Mouse (Mus musculus): ENCODE measurements around the gene Ptprd. TPM values are rescaled to one million over a fixed set of nuclear protein-coding genes. Genes with fewer than 3 reads are reported as not detected.

Gene Ptprd
- polyA plus RNA-seq, 1 experiment from 2014 or later, result 14.0 TPM

DNA sequence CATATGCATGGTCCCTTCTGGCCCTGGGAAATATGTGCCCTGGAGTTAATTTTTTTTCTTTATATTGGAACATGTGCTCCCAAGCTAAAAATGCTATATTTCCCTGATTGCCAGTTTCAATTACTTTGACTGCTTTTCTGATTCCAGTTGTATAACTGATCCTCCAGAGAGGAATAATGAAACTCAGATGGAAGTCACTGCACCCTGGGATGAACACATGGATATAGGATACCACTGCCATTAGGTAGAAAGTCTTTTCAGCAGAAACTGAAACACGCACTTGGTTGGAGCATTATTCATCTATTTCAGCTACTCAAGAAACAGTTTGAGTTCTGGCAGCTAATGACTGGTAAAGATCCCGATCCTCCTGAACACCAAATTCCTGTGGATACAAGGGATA, 2211.5 kb downstream of the Ptprd start:
- no peak for ATAC-seq (replicated peaks; ENCODE audit: insufficient number of reproducible peaks, low FRiP score, low TSS enrichment)
- Histone ChIP-seq H3K4me3 (ENCODE audit: low read depth, low read length) (no peak overlapping the region), H3K9ac (ENCODE audit: low read depth, low read length) (no peak overlapping the region), H3K27ac (ENCODE audit: low read depth, low read length) (no peak overlapping the region), H3K4me1 (ENCODE audit: control insufficient read depth, insufficient read depth, low read length) (no peaks in the 10 kb centered on the region), H3K9me3 (replicated peaks; ENCODE audit: control insufficient read depth, low read length) (no peaks in the 10 kb centered on the region), H3K4me2 (no peak overlapping the region), H3K36me3 (ENCODE audit: control insufficient read depth, insufficient read depth, low read length) (no peaks in the 10 kb centered on the region), H3K27me3 (ENCODE audit: control insufficient read depth, insufficient read depth, low read length) (no peaks in the 10 kb centered on the region)
- 75% methylated on average over 2 of the region's 2 CpGs for WGBS (ENCODE audit: insufficient replicate concordance)

DNA sequence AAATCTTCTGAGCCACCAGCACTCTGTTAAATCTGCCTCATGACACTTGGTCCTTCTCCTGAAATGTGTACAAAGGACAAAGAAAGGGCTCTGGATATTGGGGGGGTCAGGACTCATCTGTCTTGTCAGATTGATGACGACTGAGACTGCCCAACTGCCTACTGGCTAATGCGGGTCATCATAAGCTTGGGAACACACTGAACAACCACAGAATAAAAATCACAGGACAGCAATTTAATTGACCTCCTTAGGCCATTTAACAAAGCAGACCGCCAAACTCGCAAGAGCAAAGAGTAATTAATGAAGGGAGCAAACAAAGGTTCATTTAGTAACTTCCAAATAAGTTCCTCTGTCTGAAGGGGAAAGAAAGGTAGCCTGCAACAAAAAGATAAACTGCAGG, 2215.9 kb downstream of the Ptprd start:
- H3K27me3 ChIP-seq (ENCODE audit: control insufficient read depth, insufficient read depth, low read length), result no peaks in the 10 kb centered on the region
- H3K4me1 ChIP-seq (ENCODE audit: control insufficient read depth, insufficient read depth, low read length), result no peaks in the 10 kb centered on the region
- H3K27ac ChIP-seq (ENCODE audit: low read depth, low read length), result no peak overlapping the region
- no peak overlapping the region for H3K9ac ChIP-seq (ENCODE audit: low read depth, low read length)
- H3K36me3 ChIP-seq (ENCODE audit: control insufficient read depth, insufficient read depth, low read length), result no peaks in the 10 kb centered on the region
- no peak for ATAC-seq (replicated peaks; ENCODE audit: insufficient number of reproducible peaks, low FRiP score, low TSS enrichment)
- 75% methylated on average over 4 of the region's 4 CpGs for WGBS (ENCODE audit: insufficient replicate concordance)
- H3K4me2 ChIP-seq, result no peak overlapping the region
- no peaks in the 10 kb centered on the region for H3K9me3 ChIP-seq (replicated peaks; ENCODE audit: control insufficient read depth, low read length)
- no peak overlapping the region for H3K4me3 ChIP-seq (ENCODE audit: low read depth, low read length)

DNA sequence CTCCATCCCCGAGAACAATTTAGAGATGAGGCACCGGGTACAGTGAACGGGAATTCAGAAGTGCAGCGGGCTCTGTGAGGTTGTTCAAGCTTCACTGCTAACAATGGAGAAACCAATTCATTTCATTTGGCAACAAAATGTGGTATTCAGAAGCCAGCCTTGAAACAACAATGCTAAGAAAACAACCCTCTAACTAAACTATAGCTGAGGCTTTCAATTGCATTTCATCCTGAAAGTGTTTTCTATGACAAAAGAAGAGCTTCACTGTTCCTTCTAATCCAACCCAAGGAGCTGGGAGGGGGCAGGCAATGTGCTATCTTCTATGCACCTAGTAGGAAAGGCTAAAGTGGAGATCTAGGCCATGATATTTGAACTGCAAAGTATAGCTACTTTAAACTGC, 2217.2 kb downstream of the Ptprd start:
- Histone ChIP-seq H3K9ac (ENCODE audit: low read depth, low read length) (no peak overlapping the region), H3K4me1 (ENCODE audit: control insufficient read depth, insufficient read depth, low read length) (no peaks in the 10 kb centered on the region), H3K4me2 (no peak overlapping the region), H3K27ac (ENCODE audit: low read depth, low read length) (no peak overlapping the region), H3K9me3 (replicated peaks; ENCODE audit: control insufficient read depth, low read length) (no peaks in the 10 kb centered on the region), H3K27me3 (ENCODE audit: control insufficient read depth, insufficient read depth, low read length) (no peaks in the 10 kb centered on the region), H3K36me3 (ENCODE audit: control insufficient read depth, insufficient read depth, low read length) (no peaks in the 10 kb centered on the region), H3K4me3 (ENCODE audit: low read depth, low read length) (no peak overlapping the region)
- ATAC-seq (replicated peaks; ENCODE audit: insufficient number of reproducible peaks, low FRiP score, low TSS enrichment), result no peak
- WGBS (ENCODE audit: insufficient replicate concordance), result 82% methylated on average over 4 of the region's 4 CpGs

DNA sequence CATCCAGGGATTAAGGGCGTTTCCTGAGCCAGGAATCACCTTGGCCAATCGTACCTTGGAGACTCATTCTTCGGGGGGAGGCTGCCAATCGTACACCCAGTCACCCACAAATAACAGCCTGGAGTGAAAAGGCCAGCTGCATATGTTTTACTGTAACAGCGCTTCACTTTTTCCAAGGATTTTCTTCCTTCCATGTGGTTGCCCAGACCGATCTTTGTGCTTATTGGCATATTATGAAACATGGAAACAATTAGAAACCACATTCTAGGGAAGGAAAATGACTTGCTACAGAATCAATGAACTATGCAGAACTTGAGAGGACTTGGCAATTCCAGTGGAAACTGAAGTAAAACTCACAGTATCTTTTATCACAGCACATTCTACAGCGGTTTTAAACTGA, 2218.7 kb downstream of the Ptprd start:
- Histone ChIP-seq H3K9me3 (replicated peaks; ENCODE audit: control insufficient read depth, low read length) (no peaks in the 10 kb centered on the region), H3K4me1 (ENCODE audit: control insufficient read depth, insufficient read depth, low read length) (no peaks in the 10 kb centered on the region), H3K4me2 (no peak overlapping the region), H3K36me3 (ENCODE audit: control insufficient read depth, insufficient read depth, low read length) (no peaks in the 10 kb centered on the region), H3K27ac (ENCODE audit: low read depth, low read length) (no peak overlapping the region), H3K9ac (ENCODE audit: low read depth, low read length) (no peak overlapping the region), H3K4me3 (ENCODE audit: low read depth, low read length) (no peak overlapping the region), H3K27me3 (ENCODE audit: control insufficient read depth, insufficient read depth, low read length) (no peaks in the 10 kb centered on the region)
- 85% methylated on average over 7 of the region's 7 CpGs for WGBS (ENCODE audit: insufficient replicate concordance)
- ATAC-seq (replicated peaks; ENCODE audit: insufficient number of reproducible peaks, low FRiP score, low TSS enrichment), result no peak

DNA sequence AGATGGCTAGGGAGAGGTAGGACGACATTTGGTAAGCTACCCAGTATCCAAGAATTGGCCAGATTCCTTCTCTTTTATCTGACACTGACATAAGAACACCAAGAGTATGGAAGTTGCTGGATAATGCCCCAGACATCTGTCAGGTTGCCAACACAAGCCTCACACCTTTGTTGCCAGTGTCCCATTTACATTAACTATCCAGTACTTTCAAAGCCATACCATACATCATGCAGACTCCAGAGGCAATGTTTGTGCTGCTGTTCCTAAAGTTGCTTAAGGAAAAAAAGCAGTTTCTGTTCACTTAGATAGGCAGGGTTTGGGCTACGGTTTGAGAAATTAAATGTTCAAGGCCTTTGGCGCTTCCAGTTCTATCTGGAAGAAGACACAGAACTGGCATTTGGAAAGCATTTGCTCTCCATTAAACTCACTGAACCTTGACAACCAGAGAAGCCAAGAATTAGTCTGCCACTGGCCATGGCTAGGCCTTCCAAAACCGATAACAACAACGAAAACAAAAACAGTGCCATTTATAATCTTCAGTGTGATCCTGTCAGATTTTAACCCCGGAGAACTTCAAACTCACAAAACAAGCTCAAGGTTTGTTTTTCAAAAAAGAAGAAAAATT, 2220.0 kb downstream of the Ptprd start:
- ATAC-seq (replicated peaks; ENCODE audit: insufficient number of reproducible peaks, low FRiP score, low TSS enrichment), result no peak
- no peaks in the 10 kb centered on the region for H3K9me3 ChIP-seq (replicated peaks; ENCODE audit: control insufficient read depth, low read length)
- H3K36me3 ChIP-seq (ENCODE audit: control insufficient read depth, insufficient read depth, low read length), result no peaks in the 10 kb centered on the region
- H3K9ac ChIP-seq (ENCODE audit: low read depth, low read length), result no peak overlapping the region
- no peak overlapping the region for H3K27ac ChIP-seq (ENCODE audit: low read depth, low read length)
- H3K27me3 ChIP-seq (ENCODE audit: control insufficient read depth, insufficient read depth, low read length), result no peaks in the 10 kb centered on the region
- WGBS (ENCODE audit: insufficient replicate concordance), result 79% methylated on average over 6 of the region's 6 CpGs
- H3K4me3 ChIP-seq (ENCODE audit: low read depth, low read length), result no peak overlapping the region
- no peak overlapping the region for H3K4me2 ChIP-seq
- no peaks in the 10 kb centered on the region for H3K4me1 ChIP-seq (ENCODE audit: control insufficient read depth, insufficient read depth, low read length)

DNA sequence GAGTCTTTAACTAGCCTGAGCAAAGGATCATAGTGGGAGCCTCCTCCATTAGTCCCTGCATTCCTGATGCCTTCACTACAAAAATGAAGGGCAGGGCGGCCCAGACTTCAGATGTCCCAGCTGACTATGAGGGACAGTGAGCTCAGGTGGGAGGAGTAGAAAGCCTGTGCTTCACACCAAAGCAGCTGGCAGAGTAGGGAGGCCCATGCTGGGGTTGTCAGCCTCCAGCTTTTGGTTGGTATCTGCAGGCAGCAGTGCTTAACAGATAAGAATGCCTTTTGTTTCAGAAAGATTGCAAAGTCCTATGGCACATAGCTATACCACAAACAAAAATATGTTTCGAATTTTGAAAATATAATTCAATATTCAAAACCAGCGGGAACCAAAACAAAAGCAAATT, 2237.0 kb downstream of the Ptprd start:
- Histone ChIP-seq H3K9ac (ENCODE audit: low read depth, low read length) (no peak overlapping the region), H3K4me1 (ENCODE audit: control insufficient read depth, insufficient read depth, low read length) (no peaks in the 10 kb centered on the region), H3K27ac (ENCODE audit: low read depth, low read length) (no peak overlapping the region), H3K36me3 (ENCODE audit: control insufficient read depth, insufficient read depth, low read length) (no peaks in the 10 kb centered on the region), H3K9me3 (replicated peaks; ENCODE audit: control insufficient read depth, low read length) (no peaks in the 10 kb centered on the region), H3K27me3 (ENCODE audit: control insufficient read depth, insufficient read depth, low read length) (no peaks in the 10 kb centered on the region), H3K4me3 (ENCODE audit: low read depth, low read length) (no peak overlapping the region), H3K4me2 (no peak overlapping the region)
- 54% methylated on average over 3 of the region's 3 CpGs for WGBS (ENCODE audit: insufficient replicate concordance)
- no peak for ATAC-seq (replicated peaks; ENCODE audit: insufficient number of reproducible peaks, low FRiP score, low TSS enrichment)

DNA sequence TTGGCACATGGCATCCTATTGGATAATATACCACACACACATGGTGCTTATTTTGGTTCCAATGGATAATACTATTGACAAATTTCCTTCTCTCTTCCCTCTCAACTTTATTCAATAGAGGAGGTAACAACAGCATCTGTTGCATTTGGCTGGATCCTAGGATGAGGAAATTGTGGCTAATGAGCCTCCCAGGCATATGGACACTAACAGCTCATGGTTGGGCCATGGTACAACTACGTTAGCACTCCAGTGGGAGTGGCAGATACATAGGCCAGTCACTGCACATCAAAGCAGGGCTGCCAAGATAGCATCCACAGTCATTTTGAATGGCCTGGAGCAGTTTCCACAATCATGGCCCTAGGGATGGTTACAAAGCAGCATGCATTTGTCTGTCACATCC, 2238.4 kb downstream of the Ptprd start:
- Histone ChIP-seq H3K27ac (ENCODE audit: low read depth, low read length) (no peak overlapping the region), H3K4me1 (ENCODE audit: control insufficient read depth, insufficient read depth, low read length) (no peaks in the 10 kb centered on the region), H3K36me3 (ENCODE audit: control insufficient read depth, insufficient read depth, low read length) (no peaks in the 10 kb centered on the region), H3K9me3 (replicated peaks; ENCODE audit: control insufficient read depth, low read length) (no peaks in the 10 kb centered on the region), H3K4me2 (no peak overlapping the region), H3K27me3 (ENCODE audit: control insufficient read depth, insufficient read depth, low read length) (no peaks in the 10 kb centered on the region), H3K9ac (ENCODE audit: low read depth, low read length) (no peak overlapping the region), H3K4me3 (ENCODE audit: low read depth, low read length) (no peak overlapping the region)
- 75% methylated on average over 1 of the region's 1 CpGs for WGBS (ENCODE audit: insufficient replicate concordance)
- no peak for ATAC-seq (replicated peaks; ENCODE audit: insufficient number of reproducible peaks, low FRiP score, low TSS enrichment)

DNA sequence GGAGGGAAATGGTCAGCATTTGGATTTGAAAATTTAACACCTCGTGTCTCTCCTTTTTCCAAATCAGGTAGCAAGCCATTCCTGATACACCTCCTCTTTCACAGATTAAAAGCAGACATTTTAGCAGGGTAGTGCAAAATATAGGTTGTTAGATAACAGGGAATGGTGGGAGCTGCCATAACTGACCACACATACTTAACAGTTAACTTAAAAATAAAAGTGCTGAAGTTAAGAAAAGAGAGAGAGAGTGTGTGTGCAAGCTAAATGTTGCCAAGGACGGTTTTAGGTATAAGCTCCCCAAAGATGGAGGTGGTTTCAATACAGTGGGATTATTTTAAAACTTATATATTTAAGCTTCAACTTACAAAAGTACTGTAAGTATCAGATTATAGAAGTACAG, 2241.8 kb downstream of the Ptprd start:
- Histone ChIP-seq H3K9me3 (replicated peaks; ENCODE audit: control insufficient read depth, low read length) (no peaks in the 10 kb centered on the region), H3K4me1 (ENCODE audit: control insufficient read depth, insufficient read depth, low read length) (no peaks in the 10 kb centered on the region), H3K27me3 (ENCODE audit: control insufficient read depth, insufficient read depth, low read length) (no peaks in the 10 kb centered on the region), H3K9ac (ENCODE audit: low read depth, low read length) (no peak overlapping the region), H3K27ac (ENCODE audit: low read depth, low read length) (no peak overlapping the region), H3K4me3 (ENCODE audit: low read depth, low read length) (no peak overlapping the region), H3K4me2 (no peak overlapping the region), H3K36me3 (ENCODE audit: control insufficient read depth, insufficient read depth, low read length) (no peaks in the 10 kb centered on the region)
- no peak for ATAC-seq (replicated peaks; ENCODE audit: insufficient number of reproducible peaks, low FRiP score, low TSS enrichment)
- 67% methylated on average over 2 of the region's 2 CpGs for WGBS (ENCODE audit: insufficient replicate concordance)

DNA sequence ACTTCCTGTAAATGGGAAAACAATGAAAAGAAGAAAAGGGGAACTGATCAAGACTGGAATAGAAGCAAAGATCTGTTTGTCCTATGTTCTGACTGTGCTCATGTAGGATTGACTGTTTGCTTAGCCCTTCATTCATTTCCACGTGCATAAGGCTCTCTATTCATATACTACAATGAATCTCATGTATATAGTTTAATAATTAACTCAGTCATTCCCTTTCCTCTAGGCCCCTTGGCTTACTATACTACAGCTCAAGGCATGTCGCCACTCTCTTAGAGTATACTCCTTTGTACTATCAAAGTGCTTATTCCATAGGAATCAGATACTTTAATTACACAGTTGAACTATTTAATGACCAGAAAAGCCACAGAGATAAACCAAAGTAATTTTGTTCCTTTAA, 2243.1 kb downstream of the Ptprd start:
- Histone ChIP-seq H3K4me2 (no peak overlapping the region), H3K9me3 (replicated peaks; ENCODE audit: control insufficient read depth, low read length) (no peaks in the 10 kb centered on the region), H3K9ac (ENCODE audit: low read depth, low read length) (no peak overlapping the region), H3K4me1 (ENCODE audit: control insufficient read depth, insufficient read depth, low read length) (no peaks in the 10 kb centered on the region), H3K27me3 (ENCODE audit: control insufficient read depth, insufficient read depth, low read length) (no peaks in the 10 kb centered on the region), H3K27ac (ENCODE audit: low read depth, low read length) (no peak overlapping the region), H3K4me3 (ENCODE audit: low read depth, low read length) (no peak overlapping the region), H3K36me3 (ENCODE audit: control insufficient read depth, insufficient read depth, low read length) (no peaks in the 10 kb centered on the region)
- no peak for ATAC-seq (replicated peaks; ENCODE audit: insufficient number of reproducible peaks, low FRiP score, low TSS enrichment)
- WGBS (ENCODE audit: insufficient replicate concordance), result 82% methylated on average over 2 of the region's 2 CpGs
